Mouse (Mus musculus): ENCODE measurements around the gene Prelp.

DNA sequence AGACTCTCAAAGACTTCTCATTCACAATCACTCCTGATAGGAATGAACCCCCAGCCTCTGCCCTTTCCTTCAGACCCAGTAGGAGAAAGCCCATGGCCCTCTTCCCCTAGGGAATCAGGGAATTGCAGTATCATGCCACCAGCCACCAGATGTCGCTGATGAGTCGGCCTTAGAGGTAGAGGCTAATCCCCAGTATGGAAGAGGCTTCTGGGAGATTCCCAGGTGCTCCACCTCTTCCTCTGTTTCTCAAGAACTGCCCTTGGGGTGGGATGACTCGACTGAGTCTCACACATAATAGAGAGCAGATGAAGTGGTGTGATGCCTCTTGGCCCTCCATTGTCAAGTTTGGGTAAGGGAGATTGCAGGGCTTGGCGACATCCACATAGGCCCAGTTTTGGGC lies 9.8 kb downstream of the Prelp start:
- peak; percentile 79; the same call in 1 of the 2 replicates for TF ChIP-seq CTCF (IDR thresholded peaks at IDR 0.05; ENCODE audit: control insufficient read depth, insufficient read depth, insufficient replicate concordance, low read depth, low read length)
- no peak for TF ChIP-seq POLR2A (IDR thresholded peaks at IDR 0.05; ENCODE audit: control insufficient read depth, low read depth, low read length)

Measured in testis, adult 2 months (tissue).